Mouse (Mus musculus): ENCODE measurements around the gene Col23a1.

GRCm38 (mm10) chr11:51377199-51377598, 87.5 kb downstream of the Col23a1 start:
- TF ChIP-seq CTCF (IDR thresholded peaks at IDR 0.05; ENCODE audit: extremely low read depth, insufficient read length, insufficient replicate concordance, low read depth, low read length) (no peak), POLR2A (IDR thresholded peaks at IDR 0.05; ENCODE audit: low read depth, low read length) (no peak)
